ENCODE assay signal across 8 mouse cellular contexts in the genomic region with DNA sequence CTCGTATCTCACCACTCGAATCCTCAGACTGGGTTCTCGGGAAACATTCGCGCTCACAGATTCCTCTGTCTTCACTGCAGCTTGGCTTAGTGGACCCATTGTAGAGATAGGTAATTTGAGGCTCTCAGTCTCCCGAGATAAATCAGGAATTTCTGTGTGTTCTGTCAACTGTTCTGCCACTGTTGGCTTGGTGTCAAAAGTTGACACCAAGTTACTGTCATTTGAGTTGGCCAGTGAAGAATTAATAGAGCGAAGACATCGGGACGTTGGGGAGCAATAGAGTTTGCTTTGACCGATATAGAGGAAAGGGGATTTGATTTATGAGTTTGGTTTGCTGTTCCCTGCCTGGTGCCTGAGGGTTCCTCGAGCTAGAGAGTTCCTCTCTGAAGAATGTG. TPM values are rescaled to one million over a fixed set of nuclear protein-coding genes. Genes with fewer than 3 reads are reported as not detected.
DNase-seq lines count a peak whose midpoint lies in the region; ATAC-seq and TF ChIP-seq lines count a peak whose summit lies in the region.

A gene (minus strand): TSS at position 73 of the 395 bp plus-strand sequence.

- DNase-seq in kidney, adult 2 months = no peak
- no peak for DNase-seq in kidney, adult 9 months
- DNase-seq in midbrain, embryonic 14.5 days = no peak
- DNase-seq in cerebellum, adult 18-20 months = no peak
- DNase-seq in layer of hippocampus, adult 18-20 months (ENCODE audit: low spot score in 2 of 2) = no peak
- DNase-seq in thymus, postnatal 4 days = no peak

- H3K4me3 ChIP-seq in kidney, adult 2 months (ENCODE audit: insufficient read depth, low read depth, low read length) = peak within 1 kb of the TSS; percentile 62
- peak within 1 kb of the TSS; percentile 65 for H3K4me3 ChIP-seq in bone marrow macrophage, adult 2 months (ENCODE audit: insufficient read depth, low read length)
- H3K4me3 ChIP-seq in hindbrain, embryonic 15.5 days = peak within 1 kb of the TSS; percentile 87
- H3K4me3 ChIP-seq in midbrain, embryonic 14.5 days (replicated peaks; ENCODE audit: low read depth, low read length) = peak within 1 kb of the TSS; percentile 79

- peak within 1 kb of the TSS; percentile 76 for H3K4me2 ChIP-seq in hindbrain, embryonic 15.5 days
- peak within 1 kb of the TSS; percentile 83 for H3K4me2 ChIP-seq in midbrain, embryonic 14.5 days (ENCODE audit: low read length)

- H3K4me1 ChIP-seq in kidney, adult 2 months (ENCODE audit: control insufficient read depth, insufficient read depth, low read length) = peaks cover 17% of the 10 kb centered on the region
- peaks cover 31% of the 10 kb centered on the region for H3K4me1 ChIP-seq in bone marrow macrophage, adult 2 months (ENCODE audit: control insufficient read depth, insufficient read depth, low read length)
- H3K4me1 ChIP-seq in hindbrain, embryonic 15.5 days (replicated peaks) = peaks cover 31% of the 10 kb centered on the region
- H3K4me1 ChIP-seq in midbrain, embryonic 14.5 days (ENCODE audit: control insufficient read depth, insufficient read depth, low read length) = 0 out of 2 replicates have a peak, but pooled peaks cover 13% of the 10 kb centered on the region

- no peaks in the 10 kb centered on the region for H3K27me3 ChIP-seq in kidney, adult 2 months (replicated peaks; ENCODE audit: control insufficient read depth, insufficient read depth, low read length)
- H3K27me3 ChIP-seq in hindbrain, embryonic 15.5 days = no peaks in the 10 kb centered on the region
- H3K27me3 ChIP-seq in midbrain, embryonic 14.5 days (ENCODE audit: control insufficient read depth, insufficient read depth, low read length) = no peaks in the 10 kb centered on the region

- no peak for TF ChIP-seq CTCF in kidney, adult 2 months (conservative IDR thresholded peaks at IDR 0.05; ENCODE audit: insufficient read depth, insufficient read length, low read depth, low read length)
- TF ChIP-seq CTCF in bone marrow macrophage, adult 2 months (IDR thresholded peaks at IDR 0.05; ENCODE audit: low read depth, low read length) = no peak

- peak within 1 kb of the TSS; percentile 93 for H3K9ac ChIP-seq in hindbrain, embryonic 15.5 days
- peak within 1 kb of the TSS; percentile 88 for H3K9ac ChIP-seq in midbrain, embryonic 14.5 days (replicated peaks; ENCODE audit: low read length)

- no peak for ATAC-seq in hindbrain, embryonic 15.5 days (ENCODE audit: low FRiP score, low read depth)
- no peak for ATAC-seq in midbrain, embryonic 14.5 days (ENCODE audit: low FRiP score, low TSS enrichment)

- peak within 1 kb of the TSS; percentile 94 for H3K27ac ChIP-seq in kidney, adult 2 months (ENCODE audit: insufficient read depth, low read depth, low read length)
- H3K27ac ChIP-seq in bone marrow macrophage, adult 2 months (ENCODE audit: insufficient read depth, low read depth, low read length) = peak within 1 kb of the TSS; percentile 96
- peak within 1 kb of the TSS; percentile 98 for H3K27ac ChIP-seq in hindbrain, embryonic 15.5 days (replicated peaks)
- peak within 1 kb of the TSS; percentile 96 for H3K27ac ChIP-seq in midbrain, embryonic 14.5 days (replicated peaks; ENCODE audit: low read depth, low read length)

- TF ChIP-seq POLR2A in kidney, adult 2 months (IDR thresholded peaks at IDR 0.05; ENCODE audit: low read depth, low read length) = no peak
- no peak for TF ChIP-seq POLR2A in bone marrow macrophage, adult 2 months (IDR thresholded peaks at IDR 0.05; ENCODE audit: borderline replicate concordance, low read depth, low read length)

- WGBS in kidney, adult 2 months = 3% methylated on average over 11 of the region's 11 CpGs
- WGBS in hindbrain, embryonic 15.5 days = 21% methylated on average over 11 of the region's 11 CpGs
- 21% methylated on average over 11 of the region's 11 CpGs for WGBS in midbrain, embryonic 14.5 days

- H3K36me3 ChIP-seq in kidney, adult 2 months (ENCODE audit: control insufficient read depth, insufficient read depth, low read length) = 0 out of 2 replicates have a peak, but pooled peaks cover 2% of the 10 kb centered on the region
- H3K36me3 ChIP-seq in hindbrain, embryonic 15.5 days = peaks cover 19% of the 10 kb centered on the region
- peaks cover 17% of the 10 kb centered on the region for H3K36me3 ChIP-seq in midbrain, embryonic 14.5 days (ENCODE audit: control insufficient read depth, insufficient read depth, low read length)

- no peaks in the 10 kb centered on the region for H3K9me3 ChIP-seq in hindbrain, embryonic 15.5 days
- no peaks in the 10 kb centered on the region for H3K9me3 ChIP-seq in midbrain, embryonic 14.5 days (ENCODE audit: control insufficient read depth, low read length)

RNA-seq across cellular contexts. Expression of the gene that starts here (rescaled TPM):
- polyA plus RNA-seq in kidney, adult 2 months (2012; rRNA removed) = 0.09 and 0.14 TPM in 2 replicates
- 0.29 TPM in 1 of 2 replicates, not detected in the other for polyA plus RNA-seq in bone marrow macrophage, adult 2 months (2012; ENCODE audit: insufficient read depth, insufficient read length, missing spikeins)
- 0.45 and 0.49 TPM in 2 replicates for polyA plus RNA-seq in hindbrain, embryonic 15.5 days (2015; fragmentation: Nextera tagmentation; extraction: Ambion mirVana)
- polyA plus RNA-seq in midbrain, embryonic 14.5 days (2014; fragmentation: Nextera tagmentation; extraction: Ambion mirVana) = 0.27 and 0.33 TPM in 2 replicates
- total RNA-seq in layer of hippocampus, adult 18-20 months (2021) = not detected
